Mouse (Mus musculus) midbrain, embryonic 11.5 days (tissue): ENCODE results near the gene Dcun1d2. TPM values are rescaled to one million over a fixed set of nuclear protein-coding genes. Genes with fewer than 3 reads are reported as not detected.
A peak's percentile ranks its signal among the peaks of the same experiment; 100 is the strongest.

Experiments
- ATAC-seq: fragments of 200-750 bp; cut with Nextera tagmentation; 2 replicates; pipeline ENCODE4 v1.8.0; 2017; ENCODE audit warnings: moderate TSS enrichment, moderate library complexity; ENCODE audit not compliant: low FRiP score
- DNase-seq: peaks from one replicate; pipeline ENCODE4 v3.0.0; 2015; ENCODE audit warnings: low spot score; ENCODE audit errors: missing footprints
- H3K27ac ChIP-seq: fragments of 300-500 bp; sonication (generic); 2 replicates; pipeline ENCODE4 v1.5.1; 2014; ENCODE audit warnings: low read depth, low read length
- H3K27me3 ChIP-seq: fragments of 300-500 bp; sonication (generic); 2 replicates; pipeline ENCODE4 v1.6.1; 2014; ENCODE audit warnings: mild to moderate bottlenecking, low read length, moderate library complexity, mixed read lengths; ENCODE audit not compliant: control insufficient read depth, insufficient read depth
- H3K36me3 ChIP-seq: fragments of 300-500 bp; sonication (generic); 2 replicates; pipeline ENCODE4 v1.6.1; 2014; ENCODE audit warnings: mild to moderate bottlenecking, low read length, moderate library complexity, mixed read lengths; ENCODE audit not compliant: control insufficient read depth, insufficient read depth
- H3K4me1 ChIP-seq: fragments of 300-500 bp; sonication (generic); 2 replicates; pipeline ENCODE4 v1.6.1; 2014; ENCODE audit warnings: low read length; ENCODE audit not compliant: control insufficient read depth, insufficient read depth
- H3K4me2 ChIP-seq: fragments of 300-500 bp; sonication (generic); 2 replicates; pipeline ENCODE4 v1.6.1; 2014; ENCODE audit warnings: mild to moderate bottlenecking, moderate library complexity
- H3K4me3 ChIP-seq: fragments of 300-500 bp; sonication (generic); 2 replicates; pipeline ENCODE4 v1.5.1; 2014; ENCODE audit warnings: low read depth, low read length
- H3K9ac ChIP-seq: fragments of 300-500 bp; sonication (generic); 2 replicates; pipeline ENCODE4 v1.6.1; 2014; ENCODE audit warnings: low read length
- H3K9me3 ChIP-seq: fragments of 300-500 bp; sonication (generic); 2 replicates; pipeline ENCODE4 v1.6.1; 2016; ENCODE audit warnings: low read length; ENCODE audit not compliant: control insufficient read depth
- WGBS: fragments of 180-500 bp; shearing (Covaris S2); extraction: QIAGEN DNeasy Blood & Tissue Kit; methylation state at CpG from one replicate; pipeline ENCODE4 v1.1.7; 2014; 5-methylcytosine and 5-hydroxymethylcytosine counted together
- polyA plus RNA-seq: library from polyadenylated mRNA; unstranded; fragments of >200 nt; fragmentation: Nextera tagmentation; extraction: Ambion mirVana; gene quantifications from 2 replicates; pipeline ENCODE4 v1.2.1, GENCODE M21; 2014

Dcun1d2 gene
- polyA plus RNA-seq, 1 experiment from 2014 or later, result 33.0 TPM

DNA sequence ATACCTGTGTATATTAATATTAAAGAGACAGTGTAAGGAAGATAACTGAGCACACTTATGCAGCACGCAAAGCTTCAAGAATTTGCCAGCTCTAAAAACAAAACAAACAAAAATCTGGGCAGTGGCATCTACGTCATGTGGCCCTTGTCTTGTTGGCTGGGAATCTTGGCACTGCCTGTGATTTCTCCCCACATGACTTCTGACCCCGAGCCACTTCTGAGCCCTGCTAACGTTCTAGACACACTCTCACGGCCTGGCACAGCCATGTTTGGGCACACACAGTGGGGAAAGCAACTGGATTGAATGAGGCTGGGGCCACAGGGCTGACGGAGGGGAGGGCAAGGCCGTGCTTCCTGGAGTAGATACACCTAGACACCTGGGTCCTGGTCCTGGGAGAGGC lies 47.2 kb downstream of the Dcun1d2 start:
- no peak for ATAC-seq
- Histone ChIP-seq H3K4me3 (no peak overlapping the region), H3K9me3 (no peaks in the 10 kb centered on the region), H3K27me3 (no peaks in the 10 kb centered on the region), H3K36me3 (no peaks in the 10 kb centered on the region), H3K9ac (no peak overlapping the region), H3K4me1 (no peaks in the 10 kb centered on the region), H3K27ac (no peak overlapping the region), H3K4me2 (no peak overlapping the region)
- WGBS, result 80% methylated on average over 7 of the region's 7 CpGs
- DNase-seq, result no peak

GRCm38 (mm10) chr8:13240055-13240454 lies 47.9 kb downstream of the Dcun1d2 start:
- no peak for DNase-seq

DNA sequence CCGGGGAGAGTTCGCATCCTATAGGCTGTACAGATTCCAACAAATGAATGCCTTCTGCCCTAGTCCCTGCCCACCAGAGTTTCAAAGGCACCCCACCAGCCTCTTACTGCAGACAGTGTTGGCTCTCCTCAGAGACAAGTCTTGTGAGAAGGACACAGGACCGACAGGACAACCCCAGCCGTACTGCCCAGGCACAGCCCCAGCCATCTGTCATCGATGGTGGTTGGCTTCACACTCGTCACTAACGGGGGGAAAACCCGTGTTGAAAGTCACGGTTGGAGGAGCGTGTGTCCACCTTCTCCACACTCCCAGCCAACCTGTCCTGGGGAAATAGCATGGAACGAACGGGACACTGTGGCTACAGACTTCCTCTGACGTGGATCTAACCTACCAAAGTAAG lies 53.1 kb downstream of the Dcun1d2 start:
- H3K27me3 ChIP-seq, result no peaks in the 10 kb centered on the region
- 90% methylated on average over 13 of the region's 13 CpGs for WGBS
- no peak for ATAC-seq

More at GRCm38 (mm10) chr8:13240055-13240454, 47.9 kb downstream of the Dcun1d2 start:
- H3K9ac ChIP-seq, result no peak overlapping the region
- H3K27ac ChIP-seq, result no peak overlapping the region
- 94% methylated on average over 9 of the region's 9 CpGs for WGBS
- no peak overlapping the region for H3K4me2 ChIP-seq
- H3K36me3 ChIP-seq, result no peaks in the 10 kb centered on the region
- no peaks in the 10 kb centered on the region for H3K9me3 ChIP-seq
- H3K4me3 ChIP-seq, result no peak overlapping the region
- ATAC-seq, result no peak
- no peaks in the 10 kb centered on the region for H3K27me3 ChIP-seq
- H3K4me1 ChIP-seq, result no peaks in the 10 kb centered on the region

DNA sequence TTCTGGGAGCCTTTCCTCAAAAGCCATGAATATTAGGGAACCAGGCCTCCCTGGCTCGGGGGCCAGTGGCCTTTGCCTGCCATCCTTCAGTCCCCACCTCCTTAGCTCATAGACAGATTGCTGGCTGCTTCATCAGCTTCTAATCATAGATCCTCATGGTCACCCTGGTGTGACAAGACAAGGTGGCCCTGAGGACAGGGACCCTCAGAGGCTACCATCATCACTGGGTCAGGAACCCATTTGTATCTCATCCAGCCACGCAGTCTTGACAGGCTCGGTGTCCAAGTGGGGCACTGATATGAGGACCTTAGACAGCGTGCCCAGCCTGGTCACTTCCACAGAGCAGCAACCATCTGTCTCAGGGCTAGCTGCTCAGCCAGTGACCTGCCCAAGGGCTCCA lies 57.5 kb downstream of the Dcun1d2 start:
- no peak for DNase-seq
- 94% methylated on average over 4 of the region's 4 CpGs for WGBS

More for the DNA sequence above, 53.1 kb downstream of the Dcun1d2 start:
- H3K4me1 ChIP-seq, result no peaks in the 10 kb centered on the region
- H3K9me3 ChIP-seq, result no peaks in the 10 kb centered on the region
- H3K9ac ChIP-seq, result no peak overlapping the region
- no peak for DNase-seq
- H3K4me2 ChIP-seq, result no peak overlapping the region
- H3K4me3 ChIP-seq, result no peak overlapping the region
- H3K27ac ChIP-seq, result no peak overlapping the region
- H3K36me3 ChIP-seq, result no peaks in the 10 kb centered on the region

GRCm38 (mm10) chr8:13229802-13230201 lies 58.1 kb downstream of the Dcun1d2 start:
- ATAC-seq (no peak), DNase-seq (no peak)
- H3K4me3 ChIP-seq, result no peak overlapping the region
- no peaks in the 10 kb centered on the region for H3K27me3 ChIP-seq
- H3K9me3 ChIP-seq, result no peaks in the 10 kb centered on the region
- H3K4me1 ChIP-seq, result peaks cover 5% of the 10 kb centered on the region; the same call in 1 of the 2 replicates
- 90% methylated on average over 12 of the region's 12 CpGs for WGBS
- H3K9ac ChIP-seq, result no peak overlapping the region
- H3K27ac ChIP-seq, result no peak overlapping the region
- no peak overlapping the region for H3K4me2 ChIP-seq
- no peaks in the 10 kb centered on the region for H3K36me3 ChIP-seq

More for the DNA sequence above, 57.5 kb downstream of the Dcun1d2 start:
- no peaks in the 10 kb centered on the region for H3K36me3 ChIP-seq
- H3K4me1 ChIP-seq, result peaks cover 5% of the 10 kb centered on the region; the same call in 1 of the 2 replicates
- no peaks in the 10 kb centered on the region for H3K9me3 ChIP-seq
- no peak for ATAC-seq
- no peak overlapping the region for H3K27ac ChIP-seq
- H3K9ac ChIP-seq, result no peak overlapping the region
- no peak overlapping the region for H3K4me3 ChIP-seq
- H3K4me2 ChIP-seq, result no peak overlapping the region
- no peaks in the 10 kb centered on the region for H3K27me3 ChIP-seq

GRCm38 (mm10) chr8:13228923-13229610 lies 58.9 kb downstream of the Dcun1d2 start:
- Histone ChIP-seq H3K27ac (no peak overlapping the region), H3K4me3 (no peak overlapping the region), H3K9ac (no peak overlapping the region), H3K4me1 (peaks cover 5% of the 10 kb centered on the region; the same call in 1 of the 2 replicates), H3K36me3 (no peaks in the 10 kb centered on the region), H3K27me3 (no peaks in the 10 kb centered on the region), H3K9me3 (no peaks in the 10 kb centered on the region), H3K4me2 (no peak overlapping the region)
- 63% methylated on average over 9 of the region's 9 CpGs for WGBS
- DNase-seq, result no peak
- ATAC-seq, result no peak

GRCm38 (mm10) chr8:13227184-13227583 lies 60.7 kb downstream of the Dcun1d2 start:
- DNase-seq (no peak), ATAC-seq (no peak)
- Histone ChIP-seq H3K27ac (no peak overlapping the region), H3K4me2 (no peak overlapping the region), H3K4me1 (peaks cover 5% of the 10 kb centered on the region; the same call in 1 of the 2 replicates), H3K36me3 (no peaks in the 10 kb centered on the region), H3K9ac (no peak overlapping the region), H3K4me3 (no peak overlapping the region), H3K27me3 (no peaks in the 10 kb centered on the region), H3K9me3 (no peaks in the 10 kb centered on the region)
- WGBS, result 75% methylated on average over 3 of the region's 3 CpGs

DNA sequence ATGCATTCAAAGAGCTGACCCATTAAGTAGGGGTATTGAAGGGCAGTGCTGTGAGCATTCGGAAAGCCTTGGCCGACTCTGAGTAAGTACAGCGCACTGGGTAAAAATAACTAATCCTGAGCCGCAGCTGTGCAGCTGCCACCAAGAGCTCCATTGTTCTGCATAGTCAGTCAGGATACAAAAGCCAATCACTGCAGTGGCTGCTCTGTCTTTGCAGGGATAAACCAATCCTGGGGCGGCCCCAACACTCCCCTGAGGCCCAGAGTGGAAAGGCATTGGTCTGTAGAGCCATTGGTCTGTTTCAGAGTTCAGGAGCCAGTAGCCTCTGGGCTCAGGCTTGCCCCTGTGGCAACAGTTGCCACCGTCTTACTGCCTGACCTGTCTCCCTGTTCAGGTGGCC lies 61.6 kb downstream of the Dcun1d2 start:
- Histone ChIP-seq H3K9ac (no peak overlapping the region), H3K27me3 (no peaks in the 10 kb centered on the region), H3K9me3 (no peaks in the 10 kb centered on the region), H3K4me3 (no peak overlapping the region), H3K36me3 (no peaks in the 10 kb centered on the region), H3K4me1 (peaks cover 5% of the 10 kb centered on the region; the same call in 1 of the 2 replicates), H3K27ac (peak overlapping the region; percentile 32; the same call in 1 of the 2 replicates), H3K4me2 (no peak overlapping the region)
- ATAC-seq (peak; percentile 92), DNase-seq (peak; percentile 94)
- 17% methylated on average over 6 of the region's 6 CpGs for WGBS

- H3K4me1 ChIP-seq, result peaks cover 5% of the 10 kb centered on the region; the same call in 1 of the 2 replicates
- H3K9ac ChIP-seq, result no peak overlapping the region
- H3K27me3 ChIP-seq, result no peaks in the 10 kb centered on the region
- ATAC-seq, result no peak
- H3K4me3 ChIP-seq, result no peak overlapping the region
- no peak for DNase-seq
- 88% methylated on average over 9 of the region's 9 CpGs for WGBS
- no peak overlapping the region for H3K4me2 ChIP-seq
- H3K27ac ChIP-seq, result no peak overlapping the region
- no peaks in the 10 kb centered on the region for H3K36me3 ChIP-seq
- no peaks in the 10 kb centered on the region for H3K9me3 ChIP-seq
Observed at GRCm38 (mm10) chr8:13224426-13224825, 63.5 kb downstream of the Dcun1d2 start.
